Mouse (Mus musculus): ENCODE measurements around the gene Fyb. TPM values are rescaled to one million over a fixed set of nuclear protein-coding genes. Genes with fewer than 3 reads are reported as not detected.

Fyb gene
- 67.5 and 97.3 TPM in 2 replicates for polyA plus RNA-seq (2012; rRNA removed)

- WGBS, result 44% methylated on average over 8 of the region's 8 CpGs
- H3K27me3 ChIP-seq (ENCODE audit: control insufficient read depth, insufficient read depth, low read length), result no peaks in the 10 kb centered on the region
- H3K4me3 ChIP-seq (ENCODE audit: low read depth, low read length), result peak within 1 kb of the TSS; percentile 68
- H3K27ac ChIP-seq (ENCODE audit: insufficient read depth, low read depth, low read length), result peak within 1 kb of the TSS; percentile 74
- TF ChIP-seq POLR2A (IDR thresholded peaks at IDR 0.05; ENCODE audit: low read depth, low read length) (no peak), CTCF (IDR thresholded peaks at IDR 0.05; ENCODE audit: extremely low read depth, insufficient read length, insufficient replicate concordance, low read depth, low read length) (no peak)
- H3K36me3 ChIP-seq (ENCODE audit: control insufficient read depth, insufficient read depth, low read length), result no peaks in the 10 kb centered on the region
- H3K4me1 ChIP-seq (ENCODE audit: control insufficient read depth, insufficient read depth, insufficient read length, low read length), result no peaks in the 10 kb centered on the region; the same call in 1 of the 2 replicates
Measured at GRCm38 (mm10) chr15:6522653-6523167, at the start of gene Fyb. Gene Fyb, plus strand, starts transcription at chr15:6522853.

GRCm38 (mm10) chr15:6483561-6483960, 39.1 kb upstream of the Fyb start:
- Histone ChIP-seq H3K4me1 (ENCODE audit: control insufficient read depth, insufficient read depth, insufficient read length, low read length) (no peaks in the 10 kb centered on the region), H3K4me3 (ENCODE audit: low read depth, low read length) (no peak overlapping the region), H3K36me3 (ENCODE audit: control insufficient read depth, insufficient read depth, low read length) (no peaks in the 10 kb centered on the region), H3K27me3 (ENCODE audit: control insufficient read depth, insufficient read depth, low read length) (no peaks in the 10 kb centered on the region), H3K27ac (ENCODE audit: insufficient read depth, low read depth, low read length) (no peak overlapping the region)
- WGBS, result 61% methylated on average over 3 of the region's 3 CpGs
- TF ChIP-seq CTCF (IDR thresholded peaks at IDR 0.05; ENCODE audit: extremely low read depth, insufficient read length, insufficient replicate concordance, low read depth, low read length), result no peak
- TF ChIP-seq POLR2A (IDR thresholded peaks at IDR 0.05; ENCODE audit: low read depth, low read length), result no peak

- H3K27me3 ChIP-seq (ENCODE audit: control insufficient read depth, insufficient read depth, low read length), result no peaks in the 10 kb centered on the region
- 92% methylated on average over 2 of the region's 2 CpGs for WGBS
- H3K4me1 ChIP-seq (ENCODE audit: control insufficient read depth, insufficient read depth, insufficient read length, low read length), result no peaks in the 10 kb centered on the region
- no peak overlapping the region for H3K27ac ChIP-seq (ENCODE audit: insufficient read depth, low read depth, low read length)
- no peak for TF ChIP-seq POLR2A (IDR thresholded peaks at IDR 0.05; ENCODE audit: low read depth, low read length)
- TF ChIP-seq CTCF (IDR thresholded peaks at IDR 0.05; ENCODE audit: extremely low read depth, insufficient read length, insufficient replicate concordance, low read depth, low read length), result no peak
- no peaks in the 10 kb centered on the region for H3K36me3 ChIP-seq (ENCODE audit: control insufficient read depth, insufficient read depth, low read length)
- H3K4me3 ChIP-seq (ENCODE audit: low read depth, low read length), result no peak overlapping the region
Measured at GRCm38 (mm10) chr15:6492386-6492785, 30.3 kb upstream of the Fyb start.

DNA sequence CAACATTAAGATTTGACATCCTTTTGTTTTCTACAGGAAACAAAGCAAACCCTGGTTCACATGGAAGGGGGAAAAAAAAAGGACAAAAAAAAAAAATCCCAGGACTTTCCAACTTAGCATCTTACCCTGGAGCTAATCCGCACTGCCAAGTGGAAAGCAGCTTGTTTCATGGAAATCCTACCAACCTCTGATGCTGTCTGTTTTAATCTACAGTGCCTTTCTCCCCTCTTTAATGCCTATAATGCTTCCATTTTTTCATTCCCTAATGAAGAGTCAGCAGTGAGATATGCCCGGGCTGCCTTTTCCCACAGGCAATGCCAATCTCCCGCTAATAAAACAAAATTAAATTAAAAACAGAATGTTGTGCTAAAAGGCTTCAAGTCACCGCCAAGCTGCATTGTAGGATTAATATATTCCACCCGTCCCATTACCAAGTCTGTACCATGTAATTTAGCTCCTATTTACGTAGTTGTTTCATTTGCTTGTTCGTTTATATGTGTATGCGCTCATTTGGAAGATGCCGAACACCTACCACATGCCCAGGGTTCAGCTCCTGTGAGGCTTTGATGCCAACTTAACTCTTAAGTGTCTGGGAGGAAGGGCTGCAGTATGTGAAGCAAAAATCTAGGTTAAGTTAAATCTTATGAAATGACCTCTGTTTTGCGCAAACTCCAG, 24.1 kb upstream of the Fyb start:
- Histone ChIP-seq H3K4me3 (ENCODE audit: low read depth, low read length) (no peak overlapping the region), H3K27me3 (ENCODE audit: control insufficient read depth, insufficient read depth, low read length) (no peaks in the 10 kb centered on the region), H3K27ac (ENCODE audit: insufficient read depth, low read depth, low read length) (no peak overlapping the region), H3K4me1 (ENCODE audit: control insufficient read depth, insufficient read depth, insufficient read length, low read length) (no peaks in the 10 kb centered on the region), H3K36me3 (ENCODE audit: control insufficient read depth, insufficient read depth, low read length) (no peaks in the 10 kb centered on the region)
- 86% methylated on average over 10 of the region's 10 CpGs for WGBS
- TF ChIP-seq POLR2A (IDR thresholded peaks at IDR 0.05; ENCODE audit: low read depth, low read length) (no peak), CTCF (IDR thresholded peaks at IDR 0.05; ENCODE audit: extremely low read depth, insufficient read length, insufficient replicate concordance, low read depth, low read length) (no peak)

GRCm38 (mm10) chr15:6500787-6501186, 21.9 kb upstream of the Fyb start:
- no peak overlapping the region for H3K4me3 ChIP-seq (ENCODE audit: low read depth, low read length)
- TF ChIP-seq CTCF (IDR thresholded peaks at IDR 0.05; ENCODE audit: extremely low read depth, insufficient read length, insufficient replicate concordance, low read depth, low read length) (no peak), POLR2A (IDR thresholded peaks at IDR 0.05; ENCODE audit: low read depth, low read length) (no peak)
- no peaks in the 10 kb centered on the region for H3K36me3 ChIP-seq (ENCODE audit: control insufficient read depth, insufficient read depth, low read length)
- WGBS, result 30% methylated on average over 1 of the region's 1 CpGs
- H3K27ac ChIP-seq (ENCODE audit: insufficient read depth, low read depth, low read length), result no peak overlapping the region
- no peaks in the 10 kb centered on the region for H3K4me1 ChIP-seq (ENCODE audit: control insufficient read depth, insufficient read depth, insufficient read length, low read length)
- H3K27me3 ChIP-seq (ENCODE audit: control insufficient read depth, insufficient read depth, low read length), result no peaks in the 10 kb centered on the region

GRCm38 (mm10) chr15:6517525-6517924, 5.1 kb upstream of the Fyb start:
- H3K27me3 ChIP-seq (ENCODE audit: control insufficient read depth, insufficient read depth, low read length), result no peaks in the 10 kb centered on the region
- 90% methylated on average over 1 of the region's 1 CpGs for WGBS
- H3K27ac ChIP-seq (ENCODE audit: insufficient read depth, low read depth, low read length), result no peak overlapping the region
- H3K4me1 ChIP-seq (ENCODE audit: control insufficient read depth, insufficient read depth, insufficient read length, low read length), result no peaks in the 10 kb centered on the region; the same call in 1 of the 2 replicates
- H3K4me3 ChIP-seq (ENCODE audit: low read depth, low read length), result no peak overlapping the region
- TF ChIP-seq POLR2A (IDR thresholded peaks at IDR 0.05; ENCODE audit: low read depth, low read length), result no peak
- no peak for TF ChIP-seq CTCF (IDR thresholded peaks at IDR 0.05; ENCODE audit: extremely low read depth, insufficient read length, insufficient replicate concordance, low read depth, low read length)
- no peaks in the 10 kb centered on the region for H3K36me3 ChIP-seq (ENCODE audit: control insufficient read depth, insufficient read depth, low read length)

GRCm38 (mm10) chr15:6519417-6520255, 3.0 kb upstream of the Fyb start:
- no peak overlapping the region for H3K4me3 ChIP-seq (ENCODE audit: low read depth, low read length)
- 75% methylated on average over 19 of the region's 19 CpGs for WGBS
- TF ChIP-seq CTCF (IDR thresholded peaks at IDR 0.05; ENCODE audit: extremely low read depth, insufficient read length, insufficient replicate concordance, low read depth, low read length) (no peak), POLR2A (IDR thresholded peaks at IDR 0.05; ENCODE audit: low read depth, low read length) (no peak)
- no peaks in the 10 kb centered on the region for H3K27me3 ChIP-seq (ENCODE audit: control insufficient read depth, insufficient read depth, low read length)
- no peaks in the 10 kb centered on the region; the same call in 1 of the 2 replicates for H3K4me1 ChIP-seq (ENCODE audit: control insufficient read depth, insufficient read depth, insufficient read length, low read length)
- no peaks in the 10 kb centered on the region for H3K36me3 ChIP-seq (ENCODE audit: control insufficient read depth, insufficient read depth, low read length)
- no peak overlapping the region for H3K27ac ChIP-seq (ENCODE audit: insufficient read depth, low read depth, low read length)

Measured in small intestine, adult 2 months (tissue).